Mouse (Mus musculus) c-Kit-negative CD71-positive TER-119-positive erythroid progenitor cells, embryonic 14.5 days (primary cell): ENCODE data around the gene Olfr798.

Source experiments
- DNase-seq: peaks from one replicate; pipeline ENCODE4 v3.0.0-alpha.2; 2013; ENCODE audit warnings: low read depth, low spot score

Olfr798 gene

DNA sequence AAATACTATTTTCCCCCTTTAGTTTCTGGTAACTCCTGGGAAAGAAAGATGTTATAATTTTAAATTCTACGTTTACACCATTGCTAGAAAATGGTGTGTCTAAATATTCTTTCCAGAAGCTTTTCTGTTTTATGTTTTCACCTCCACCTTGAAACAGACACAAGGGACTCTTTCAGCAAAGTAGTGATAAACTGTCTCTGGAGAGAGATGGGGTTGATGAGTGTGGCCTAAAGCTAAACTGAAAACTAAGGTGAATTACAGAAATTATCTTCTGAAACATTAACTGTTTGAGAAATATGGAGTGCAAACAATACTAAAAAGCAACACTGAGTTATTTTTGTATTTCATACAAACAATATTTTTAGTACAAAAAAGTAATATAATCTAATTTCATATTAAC is at the start of gene Olfr798:
Gene Olfr798 (minus strand): TSS at position 101 of the 400 bp plus-strand sequence.
- no peak for DNase-seq

DNA sequence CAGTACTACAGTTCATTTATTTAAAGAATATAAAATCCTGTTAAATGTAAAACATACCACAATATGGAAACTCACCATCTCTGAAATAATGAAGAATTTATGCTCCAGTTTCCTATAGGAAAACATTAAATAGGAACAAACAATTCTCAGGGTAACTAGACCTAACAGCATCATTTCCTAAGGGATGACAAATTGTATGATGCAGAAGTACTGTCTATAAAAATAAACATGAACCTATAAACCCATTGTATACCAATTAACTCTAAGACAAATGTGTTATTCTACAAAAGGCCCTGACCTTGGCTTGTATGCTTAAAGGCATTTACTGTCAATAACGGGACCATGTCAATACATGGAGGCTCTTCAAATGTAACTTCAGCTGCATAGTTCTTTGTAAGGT is 46.0 kb upstream of the Olfr798 start, which contains the start of gene Olfr801:
Gene Olfr801 (minus strand): TSS at position 101 of the 400 bp plus-strand sequence.
- DNase-seq, result no peak

DNA sequence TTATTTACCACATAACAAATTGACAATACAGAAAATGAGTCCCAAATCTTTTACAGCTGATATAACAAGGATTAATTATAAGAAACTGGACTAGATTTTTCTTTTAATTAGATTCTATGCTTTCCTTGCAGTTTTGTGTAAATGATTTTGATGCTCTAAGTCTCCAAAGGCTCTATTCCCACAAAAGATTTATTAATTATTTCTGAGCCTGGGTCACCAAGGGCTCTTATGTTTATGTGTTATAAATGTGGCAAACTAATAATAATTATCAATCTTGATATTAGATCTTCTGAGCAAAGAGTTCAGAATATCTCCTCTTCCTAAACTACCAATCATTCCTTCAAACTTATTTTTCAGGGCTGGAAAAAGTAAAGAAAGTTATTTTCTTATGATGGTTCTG is 29.7 kb upstream of the Olfr798 start, which contains the start of gene Olfr800:
Gene Olfr800 (plus strand): TSS at position 301 of the 400 bp plus-strand sequence.
- DNase-seq, result no peak

DNA sequence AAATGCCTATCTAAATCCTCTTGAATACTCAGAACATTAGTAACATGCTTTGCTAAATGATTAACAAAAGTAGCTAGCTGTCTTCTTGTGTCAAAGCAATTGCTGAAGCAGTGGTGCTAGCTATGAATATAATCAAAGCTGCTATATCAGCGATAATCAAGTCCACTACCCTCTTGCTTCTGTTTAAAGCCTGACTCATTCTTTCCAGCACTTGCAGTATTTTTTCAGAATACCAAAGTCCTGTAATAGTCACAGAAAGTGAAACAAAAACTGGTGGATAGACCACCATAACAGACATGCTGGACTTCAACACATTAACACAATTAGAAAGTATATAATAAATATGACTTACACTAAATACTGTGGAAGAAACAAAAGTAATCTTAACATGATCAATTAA is 24.0 kb upstream of the Olfr798 start:
- no peak for DNase-seq

DNA sequence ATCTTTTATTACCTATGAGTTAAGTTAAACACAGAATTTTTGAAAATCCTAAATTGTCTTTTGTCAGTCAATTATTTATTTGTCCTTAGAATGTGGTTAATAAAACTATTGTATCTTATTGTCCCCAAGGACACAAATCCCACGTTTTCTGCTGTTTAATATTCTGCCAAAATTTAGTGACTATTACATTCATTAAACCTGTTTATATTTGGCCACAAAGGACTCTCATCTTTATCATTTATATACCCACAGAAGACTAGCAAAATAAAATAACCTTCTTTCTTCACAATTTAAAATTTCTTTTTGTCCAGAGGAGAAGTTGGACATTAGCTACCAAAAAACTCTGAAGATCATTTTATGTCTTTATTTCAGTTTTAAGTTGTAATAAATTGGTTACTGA is 9.4 kb upstream of the Olfr798 start, which contains the start of gene Olfr799:
Gene Olfr799 (plus strand): TSS at position 301 of the 400 bp plus-strand sequence.
- DNase-seq, result no peak

DNA sequence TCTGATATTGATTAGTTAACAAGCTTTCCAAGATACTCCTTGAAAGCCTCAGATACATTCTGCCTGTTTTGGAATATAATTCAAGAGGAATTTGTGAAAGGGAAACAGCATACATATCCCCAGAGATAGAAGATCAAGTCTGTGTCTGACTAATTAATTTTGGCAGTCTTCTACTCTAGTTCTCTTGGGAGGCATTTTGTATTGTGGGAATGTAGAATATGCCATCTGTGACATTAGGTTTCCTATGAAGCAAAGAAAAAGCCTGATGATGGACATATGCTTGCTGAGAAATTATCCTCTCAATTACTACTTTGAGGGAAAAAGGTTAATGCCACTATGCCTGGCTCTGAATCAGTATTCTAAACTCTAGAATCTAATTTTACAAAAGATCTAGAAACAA is 4.5 kb downstream of the Olfr798 start:
- DNase-seq, result no peak

DNA sequence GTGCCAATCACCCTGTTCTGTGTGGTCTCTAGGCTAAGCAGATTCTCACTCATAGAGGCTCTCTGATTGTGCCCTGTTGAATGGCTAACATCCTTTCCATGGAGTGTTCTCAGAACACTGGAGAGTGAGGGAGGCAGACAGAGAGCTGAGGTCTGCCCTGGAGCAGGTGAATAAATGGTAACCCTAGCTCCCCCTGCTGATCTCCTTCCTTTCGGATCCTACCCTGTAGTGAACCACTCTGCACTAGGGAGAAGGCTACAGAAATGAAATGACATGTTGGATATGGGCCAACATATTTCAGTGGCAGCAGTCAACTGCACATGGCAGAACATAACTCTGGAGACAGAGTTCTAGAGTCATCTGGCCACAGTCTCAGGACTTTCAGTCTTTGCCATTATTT is 6.0 kb downstream of the Olfr798 start:
- DNase-seq, result no peak

DNA sequence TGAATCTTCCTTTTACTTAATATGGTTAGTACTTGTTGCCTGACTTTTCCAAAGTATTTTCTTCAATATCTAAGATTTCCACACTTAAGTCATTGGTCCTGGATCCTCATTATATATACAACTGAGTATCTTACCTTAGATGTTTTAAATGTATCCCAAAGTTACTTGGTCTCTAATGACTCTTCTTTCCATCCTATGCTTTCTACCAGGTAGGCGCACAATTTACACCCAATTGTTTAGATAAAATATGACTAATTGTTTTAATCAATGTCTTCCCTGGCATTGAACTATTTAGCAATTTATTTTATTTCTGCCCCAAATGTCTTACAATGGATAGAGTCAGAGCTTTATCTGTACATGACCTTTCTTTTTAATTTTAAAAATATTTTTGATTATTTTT is 15.3 kb downstream of the Olfr798 start, which contains the start of gene Olfr796:
Gene Olfr796 (minus strand): TSS at position 101 of the 400 bp plus-strand sequence.
- DNase-seq, result no peak

DNA sequence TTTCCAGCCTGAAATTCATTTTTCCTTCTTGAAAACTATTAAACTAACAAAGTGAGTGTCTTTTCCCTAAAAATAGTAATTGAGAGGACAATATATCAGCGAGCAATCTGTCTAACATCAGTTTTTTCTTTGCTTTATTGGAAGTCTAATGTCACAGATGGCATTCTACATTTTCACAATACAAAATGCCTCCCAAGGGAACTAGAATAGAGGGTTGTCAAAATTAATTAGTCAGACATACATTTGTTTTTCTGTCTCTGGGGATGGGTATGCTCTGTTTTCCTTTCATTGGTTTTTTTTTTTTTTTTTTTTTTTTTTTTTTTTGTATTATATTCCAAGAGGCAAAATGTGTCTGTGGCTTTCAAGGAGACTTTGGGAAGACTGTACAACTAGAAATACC is 50.7 kb downstream of the Olfr798 start:
- no peak for DNase-seq
